ENCODE assay signal across 1 mouse cellular context in genomic region chr15:77802992-77803391, GRCm38 (mm10).
TF ChIP-seq lines count a peak whose summit lies in the region.

No protein-coding gene starts in this region.

TF ChIP-seq in C2C12, 6 proteins besides CTCF, POLR2A, EP300 and RAD21 (continued from another document):
- TF ChIP-seq FOSL1 (IDR thresholded peaks at IDR 0.05; ENCODE audit: insufficient read depth, low read length, poor library complexity, severe bottlenecking) = no peak
